Mouse (Mus musculus): Measurements from ENCODE around the gene Dgke.

DNA sequence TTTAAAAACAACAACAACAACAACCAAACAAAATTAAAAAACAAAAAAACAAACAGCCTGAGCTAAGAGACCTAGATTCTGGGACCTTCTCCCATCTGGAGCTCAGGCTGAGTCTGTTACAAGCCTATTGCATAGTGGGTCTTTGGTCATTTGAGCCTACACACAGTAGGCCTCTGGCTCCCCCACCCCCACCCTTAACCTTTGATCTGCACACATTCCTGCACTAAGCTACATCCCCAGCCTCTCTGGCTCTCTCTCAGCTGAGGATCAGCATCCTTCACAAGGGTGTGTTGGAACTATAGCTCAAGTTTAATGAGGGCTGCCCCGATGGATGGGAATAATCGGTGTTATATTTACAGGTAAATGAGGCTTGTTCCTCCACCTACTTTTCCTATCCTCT is 71.0 kb downstream of the Dgke start:
- TF ChIP-seq POLR2AphosphoS5 (IDR thresholded peaks at IDR 0.05; ENCODE audit: insufficient replicate concordance, low read depth, low read length), result no peak
- no peak for TF ChIP-seq CTCF (IDR thresholded peaks at IDR 0.05; ENCODE audit: low read depth, low read length)
- no peak for TF ChIP-seq GATA1 (IDR thresholded peaks at IDR 0.05; ENCODE audit: borderline replicate concordance, low read length)
- no peak for TF ChIP-seq TAL1 (conservative IDR thresholded peaks at IDR 0.05; ENCODE audit: low read depth, low read length)
- no peak for TF ChIP-seq GATA2 (IDR thresholded peaks at IDR 0.05; ENCODE audit: borderline replicate concordance, low read depth, low read length)

All from G1E (cell line).